Mouse (Mus musculus): Measurements from ENCODE around the gene Tmem80. TPM values are rescaled to one million over a fixed set of nuclear protein-coding genes. Genes with fewer than 3 reads are reported as not detected.

Tmem80 gene
- polyA plus RNA-seq (2014; fragmentation: Illumina TruSeq; extraction: RNeasy Lipid Tissue Mini Kit (QIAGEN cat#74804); ENCODE audit: low replicate concordance), result 16.0 TPM

GRCm38 (mm10) chr7:141327469-141328372, at the start of gene Tmem80, which contains the start of gene Deaf1:
Gene Tmem80, plus strand, starts transcription at chr7:141327739.
Gene Deaf1, minus strand, starts transcription at chr7:141327690.

GRCm38 (mm10) chr7:141278766-141279590, 48.6 kb upstream of the Tmem80 start, which contains the start of gene Sct:
Gene Sct, minus strand, starts transcription at chr7:141279133.

DNA sequence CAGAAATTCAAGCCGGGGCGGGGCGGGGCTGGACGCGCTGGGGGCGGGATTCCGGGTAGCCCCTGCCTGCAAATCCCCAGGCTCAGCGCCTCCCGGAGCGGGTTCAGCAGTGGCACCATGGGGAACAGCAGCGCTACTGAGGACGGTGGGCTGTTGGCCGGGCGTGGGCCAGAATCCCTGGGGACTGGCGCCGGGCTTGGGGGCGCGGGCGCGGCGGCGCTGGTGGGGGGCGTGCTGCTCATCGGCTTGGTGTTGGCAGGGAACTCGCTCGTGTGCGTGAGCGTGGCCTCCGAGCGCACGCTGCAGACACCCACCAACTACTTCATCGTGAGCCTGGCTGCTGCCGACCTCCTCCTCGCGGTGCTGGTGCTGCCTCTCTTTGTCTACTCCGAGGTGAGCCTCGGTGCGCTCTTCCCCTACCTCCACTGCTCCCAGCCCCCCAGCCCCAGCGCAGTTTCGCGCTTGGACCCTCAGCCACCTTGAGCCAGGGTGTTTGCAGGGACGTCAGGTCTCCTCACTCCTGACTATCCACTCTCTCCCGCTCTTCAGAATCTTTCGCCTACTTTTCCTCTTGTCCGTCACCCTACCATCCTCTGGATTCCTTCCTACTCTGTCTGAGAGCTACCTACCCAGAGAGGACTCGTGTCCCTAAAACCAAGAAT, 35.5 kb upstream of the Tmem80 start, which contains the start of gene Drd4:
Drd4 (plus strand) TSS at position 86 of the 662 bp plus-strand sequence.

DNA sequence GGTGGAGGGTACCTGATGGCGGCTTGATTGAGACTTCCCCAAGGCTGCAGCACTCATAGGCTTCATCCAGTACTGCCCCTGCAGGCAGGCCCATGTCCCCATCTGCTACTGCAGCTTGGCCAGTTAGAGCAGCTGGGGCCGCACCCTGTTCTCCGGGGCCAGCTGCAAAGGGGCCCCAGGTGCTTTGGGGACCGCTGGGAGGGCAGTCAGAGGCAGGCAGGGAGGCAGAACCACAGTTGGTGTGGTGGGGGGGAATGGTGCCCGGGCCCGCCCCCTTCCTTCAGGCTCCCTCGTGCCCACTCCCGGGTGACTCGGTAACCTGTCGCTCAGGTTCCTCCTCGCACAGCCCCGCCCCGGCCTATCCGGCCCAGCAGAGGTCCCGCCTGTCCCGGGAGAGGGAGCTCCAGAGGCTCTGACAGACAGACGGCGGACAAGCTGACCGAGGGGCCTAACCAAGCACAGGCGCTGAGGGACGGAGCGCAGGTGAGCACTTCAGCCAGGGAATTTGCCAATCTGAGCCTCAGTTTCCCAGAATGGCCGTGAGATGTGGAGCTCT, 11.1 kb downstream of the Tmem80 start, which contains the start of gene Eps8l2:
Eps8l2 (plus strand) TSS at position 305 of the 556 bp plus-strand sequence.

Other genes with a start within 250 kb of the Tmem80 start
- 0.74 TPM for gene Pkp3, start 249.5 kb upstream of the Tmem80 start, polyA plus RNA-seq (2014; fragmentation: Illumina TruSeq; extraction: RNeasy Lipid Tissue Mini Kit (QIAGEN cat#74804); ENCODE audit: low replicate concordance)
- gene Sigirr, start 227.2 kb upstream of the Tmem80 start, polyA plus RNA-seq (2014; fragmentation: Illumina TruSeq; extraction: RNeasy Lipid Tissue Mini Kit (QIAGEN cat#74804); ENCODE audit: low replicate concordance), result 1.6 TPM
- 145 TPM for gene Ano9, start 209.9 kb upstream of the Tmem80 start, polyA plus RNA-seq (2014; fragmentation: Illumina TruSeq; extraction: RNeasy Lipid Tissue Mini Kit (QIAGEN cat#74804); ENCODE audit: low replicate concordance)
- 11.3 TPM for gene Ptdss2, start 205.4 kb upstream of the Tmem80 start, polyA plus RNA-seq (2014; fragmentation: Illumina TruSeq; extraction: RNeasy Lipid Tissue Mini Kit (QIAGEN cat#74804); ENCODE audit: low replicate concordance)
- 1.9 TPM for gene Rnh1, start 154.9 kb upstream of the Tmem80 start, polyA plus RNA-seq (2014; fragmentation: Illumina TruSeq; extraction: RNeasy Lipid Tissue Mini Kit (QIAGEN cat#74804); ENCODE audit: low replicate concordance)
- gene Hras, start 133.7 kb upstream of the Tmem80 start, polyA plus RNA-seq (2014; fragmentation: Illumina TruSeq; extraction: RNeasy Lipid Tissue Mini Kit (QIAGEN cat#74804); ENCODE audit: low replicate concordance), result 2.0 TPM
- 0.56 TPM for gene Lrrc56, start 133.6 kb upstream of the Tmem80 start, polyA plus RNA-seq (2014; fragmentation: Illumina TruSeq; extraction: RNeasy Lipid Tissue Mini Kit (QIAGEN cat#74804); ENCODE audit: low replicate concordance)
- 0.59 TPM for gene Lmntd2, start 113.7 kb upstream of the Tmem80 start, polyA plus RNA-seq (2014; fragmentation: Illumina TruSeq; extraction: RNeasy Lipid Tissue Mini Kit (QIAGEN cat#74804); ENCODE audit: low replicate concordance)
- gene Rassf7, start 111.9 kb upstream of the Tmem80 start, polyA plus RNA-seq (2014; fragmentation: Illumina TruSeq; extraction: RNeasy Lipid Tissue Mini Kit (QIAGEN cat#74804); ENCODE audit: low replicate concordance), result 8.4 TPM
- gene Phrf1, start 99.0 kb upstream of the Tmem80 start, polyA plus RNA-seq (2014; fragmentation: Illumina TruSeq; extraction: RNeasy Lipid Tissue Mini Kit (QIAGEN cat#74804); ENCODE audit: low replicate concordance), result 8.6 TPM
- 97.9 TPM for gene Irf7, start 61.3 kb upstream of the Tmem80 start, polyA plus RNA-seq (2014; fragmentation: Illumina TruSeq; extraction: RNeasy Lipid Tissue Mini Kit (QIAGEN cat#74804); ENCODE audit: low replicate concordance)
- gene Cdhr5, start 51.0 kb upstream of the Tmem80 start, polyA plus RNA-seq (2014; fragmentation: Illumina TruSeq; extraction: RNeasy Lipid Tissue Mini Kit (QIAGEN cat#74804); ENCODE audit: low replicate concordance), result 150 TPM
- 1.2 TPM for gene Sct, start 48.6 kb upstream of the Tmem80 start, polyA plus RNA-seq (2014; fragmentation: Illumina TruSeq; extraction: RNeasy Lipid Tissue Mini Kit (QIAGEN cat#74804); ENCODE audit: low replicate concordance)
- not detected for gene Drd4, start 35.7 kb upstream of the Tmem80 start, polyA plus RNA-seq (2014; fragmentation: Illumina TruSeq; extraction: RNeasy Lipid Tissue Mini Kit (QIAGEN cat#74804); ENCODE audit: low replicate concordance)
- gene Deaf1, start within 50 bp of the Tmem80 start, polyA plus RNA-seq (2014; fragmentation: Illumina TruSeq; extraction: RNeasy Lipid Tissue Mini Kit (QIAGEN cat#74804); ENCODE audit: low replicate concordance), result 0.85 TPM
- gene Eps8l2, start 11.1 kb downstream of the Tmem80 start, polyA plus RNA-seq (2014; fragmentation: Illumina TruSeq; extraction: RNeasy Lipid Tissue Mini Kit (QIAGEN cat#74804); ENCODE audit: low replicate concordance), result 11.5 TPM
- gene Taldo1, start 64.5 kb downstream of the Tmem80 start, polyA plus RNA-seq (2014; fragmentation: Illumina TruSeq; extraction: RNeasy Lipid Tissue Mini Kit (QIAGEN cat#74804); ENCODE audit: low replicate concordance), result 17.9 TPM
- 3.3 TPM for gene Gatd1, start 86.4 kb downstream of the Tmem80 start, polyA plus RNA-seq (2014; fragmentation: Illumina TruSeq; extraction: RNeasy Lipid Tissue Mini Kit (QIAGEN cat#74804); ENCODE audit: low replicate concordance)
- gene Cend1, start 101.8 kb downstream of the Tmem80 start, polyA plus RNA-seq (2014; fragmentation: Illumina TruSeq; extraction: RNeasy Lipid Tissue Mini Kit (QIAGEN cat#74804); ENCODE audit: low replicate concordance), result not detected
- gene Slc25a22, start 110.2 kb downstream of the Tmem80 start, polyA plus RNA-seq (2014; fragmentation: Illumina TruSeq; extraction: RNeasy Lipid Tissue Mini Kit (QIAGEN cat#74804); ENCODE audit: low replicate concordance), result 3.3 TPM
- 0.19 TPM for gene Pidd1, start 116.3 kb downstream of the Tmem80 start, polyA plus RNA-seq (2014; fragmentation: Illumina TruSeq; extraction: RNeasy Lipid Tissue Mini Kit (QIAGEN cat#74804); ENCODE audit: low replicate concordance)
- 8.8 TPM for gene Rplp2, start 119.6 kb downstream of the Tmem80 start, polyA plus RNA-seq (2014; fragmentation: Illumina TruSeq; extraction: RNeasy Lipid Tissue Mini Kit (QIAGEN cat#74804); ENCODE audit: low replicate concordance)
- gene Pnpla2, start 127.5 kb downstream of the Tmem80 start, polyA plus RNA-seq (2014; fragmentation: Illumina TruSeq; extraction: RNeasy Lipid Tissue Mini Kit (QIAGEN cat#74804); ENCODE audit: low replicate concordance), result 2.3 TPM
- gene Cracr2b, start 133.4 kb downstream of the Tmem80 start, polyA plus RNA-seq (2014; fragmentation: Illumina TruSeq; extraction: RNeasy Lipid Tissue Mini Kit (QIAGEN cat#74804); ENCODE audit: low replicate concordance), result not detected
- gene Cd151, start 139.7 kb downstream of the Tmem80 start, polyA plus RNA-seq (2014; fragmentation: Illumina TruSeq; extraction: RNeasy Lipid Tissue Mini Kit (QIAGEN cat#74804); ENCODE audit: low replicate concordance), result 22.0 TPM
- 0.78 TPM for gene Polr2l, start 147.4 kb downstream of the Tmem80 start, polyA plus RNA-seq (2014; fragmentation: Illumina TruSeq; extraction: RNeasy Lipid Tissue Mini Kit (QIAGEN cat#74804); ENCODE audit: low replicate concordance)
- gene Tspan4, start 147.5 kb downstream of the Tmem80 start, polyA plus RNA-seq (2014; fragmentation: Illumina TruSeq; extraction: RNeasy Lipid Tissue Mini Kit (QIAGEN cat#74804); ENCODE audit: low replicate concordance), result not detected
- gene Chid1, start 212.1 kb downstream of the Tmem80 start, polyA plus RNA-seq (2014; fragmentation: Illumina TruSeq; extraction: RNeasy Lipid Tissue Mini Kit (QIAGEN cat#74804); ENCODE audit: low replicate concordance), result 2.9 TPM
- gene Ap2a2, start 234.4 kb downstream of the Tmem80 start, polyA plus RNA-seq (2014; fragmentation: Illumina TruSeq; extraction: RNeasy Lipid Tissue Mini Kit (QIAGEN cat#74804); ENCODE audit: low replicate concordance), result 96.9 TPM